Mouse (Mus musculus) lung, postnatal 25 days (tissue): ENCODE data around the gene Chrm2.

Experiments used
- DNase-seq: peaks from one replicate; pipeline ENCODE4 v3.0.0; 2022; ENCODE audit warnings: low spot score

Gene Chrm2

DNA sequence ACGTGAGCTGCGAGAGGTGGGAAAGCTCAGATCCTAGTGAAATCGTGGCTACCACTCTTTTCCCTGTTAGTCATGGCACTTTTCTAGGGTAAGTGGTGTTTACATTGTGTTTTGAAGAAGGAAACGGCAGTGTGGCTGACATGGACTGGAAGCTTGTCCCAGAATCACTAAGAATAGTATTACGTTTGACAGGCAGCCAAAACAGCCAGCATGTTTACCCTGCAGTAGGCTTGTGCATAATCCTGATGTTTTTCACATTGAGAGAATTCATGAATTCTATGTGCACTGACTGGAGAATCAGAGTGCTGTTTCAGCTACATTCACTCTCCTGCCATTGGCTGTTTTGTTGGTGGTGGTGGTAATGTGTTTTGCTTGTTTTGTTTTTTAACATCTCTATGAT is 129.4 kb downstream of the Chrm2 start:
- no peak for DNase-seq

- DNase-seq: no peak
Observed at GRCm38 (mm10) chr6:36523599-36523998, 135.7 kb downstream of the Chrm2 start.

DNA sequence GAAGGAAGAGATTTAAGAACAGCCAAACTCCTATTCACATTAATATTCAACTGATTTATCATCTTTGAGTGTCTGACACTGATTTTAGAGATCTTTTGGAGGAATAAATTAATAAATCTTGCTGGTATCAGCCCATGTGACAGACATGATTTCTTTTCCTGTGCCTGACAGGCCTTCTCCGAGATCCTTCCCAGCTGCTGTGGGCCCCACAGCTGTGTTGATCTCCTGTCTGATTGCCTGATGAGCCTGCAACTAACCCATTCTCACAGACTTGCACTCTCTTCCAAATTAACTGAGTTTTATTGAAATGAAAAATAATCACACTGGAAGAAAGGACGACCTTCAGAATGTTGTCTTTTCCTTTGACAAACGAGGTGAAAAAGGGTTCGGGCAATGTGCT is 140.6 kb downstream of the Chrm2 start:
- no peak for DNase-seq

DNA sequence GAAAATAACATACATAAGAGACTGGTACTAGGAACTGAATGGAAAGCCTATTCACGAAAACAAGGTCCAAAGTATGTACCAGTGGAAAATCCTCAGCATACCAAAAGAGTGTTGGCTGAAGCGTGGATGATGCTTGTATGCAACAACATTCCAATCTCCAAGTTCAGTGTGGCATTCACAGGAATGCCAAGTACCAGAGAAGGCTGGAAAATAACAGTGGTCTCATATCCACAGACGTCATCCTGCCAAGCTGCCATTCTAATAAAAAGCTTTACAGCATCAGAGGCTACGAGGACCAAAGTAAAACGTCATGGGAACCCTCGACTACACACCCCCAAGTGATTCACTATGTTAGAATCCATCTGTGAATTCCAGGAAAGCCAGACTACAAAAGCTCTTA is 153.4 kb downstream of the Chrm2 start:
- DNase-seq: peak; percentile 33

- no peak for DNase-seq
Observed at GRCm38 (mm10) chr6:36566886-36567285, 179.0 kb downstream of the Chrm2 start.
